Mouse (Mus musculus): ENCODE results near the gene Golt1a.
A peak's percentile ranks its signal among the peaks of the same experiment; 100 is the strongest.
"Not testable (repeated sequence)": the region's sequence is repeated elsewhere in the genome, so short reads cannot be mapped to it uniquely, and the experiment has no call there.

Golt1a gene

GRCm38 (mm10) chr1:133306842-133307241 lies 2.8 kb upstream of the Golt1a start:
- peak; percentile 63 for DNase-seq (ENCODE audit: low spot score)

GRCm38 (mm10) chr1:133307318-133307717 lies 2.3 kb upstream of the Golt1a start:
- no peak for DNase-seq (ENCODE audit: low spot score)

GRCm38 (mm10) chr1:133311240-133311639 lies 1.6 kb downstream of the Golt1a start:
- no peak for DNase-seq (ENCODE audit: low spot score)

- DNase-seq (ENCODE audit: low spot score), result no peak
Measured at GRCm38 (mm10) chr1:133311946-133312345, 2.3 kb downstream of the Golt1a start.

GRCm38 (mm10) chr1:133314364-133314763 lies 4.8 kb downstream of the Golt1a start:
- no peak for DNase-seq (ENCODE audit: low spot score)

GRCm38 (mm10) chr1:133315775-133316174 lies 6.2 kb downstream of the Golt1a start:
- DNase-seq (ENCODE audit: low spot score), result no peak

- DNase-seq (ENCODE audit: low spot score), result no peak
Measured at GRCm38 (mm10) chr1:133316577-133316976, 7.0 kb downstream of the Golt1a start.

- no peak for DNase-seq (ENCODE audit: low spot score)
Measured at GRCm38 (mm10) chr1:133317149-133317548, 7.5 kb downstream of the Golt1a start.

GRCm38 (mm10) chr1:133321267-133321925 lies 11.8 kb downstream of the Golt1a start, which contains the start of gene Kiss1:
TSS of gene Kiss1 (plus strand) at chr1:133321875.
- no peak for DNase-seq (ENCODE audit: low spot score)

- no peak for DNase-seq (ENCODE audit: low spot score)
Measured at GRCm38 (mm10) chr1:133323333-133323732, 13.7 kb downstream of the Golt1a start.

- DNase-seq (ENCODE audit: low spot score), result no peak
Measured at GRCm38 (mm10) chr1:133325951-133326350, 16.4 kb downstream of the Golt1a start.

GRCm38 (mm10) chr1:133327094-133327493 lies 17.5 kb downstream of the Golt1a start:
- no peak for DNase-seq (ENCODE audit: low spot score)

- DNase-seq (ENCODE audit: low spot score), result no peak
Measured at GRCm38 (mm10) chr1:133328299-133328795, 18.7 kb downstream of the Golt1a start.

- DNase-seq (ENCODE audit: low spot score), result peak; percentile 26
Measured at GRCm38 (mm10) chr1:133328896-133329637, 19.5 kb downstream of the Golt1a start.

- no peak for DNase-seq (ENCODE audit: low spot score)
Measured at GRCm38 (mm10) chr1:133329638-133329964, 20.0 kb downstream of the Golt1a start.

GRCm38 (mm10) chr1:133331142-133331541 lies 21.5 kb downstream of the Golt1a start:
- no peak for DNase-seq (ENCODE audit: low spot score)

- no peak for DNase-seq (ENCODE audit: low spot score)
Measured at GRCm38 (mm10) chr1:133332656-133333430, 23.2 kb downstream of the Golt1a start.

- no peak for DNase-seq (ENCODE audit: low spot score)
Measured at GRCm38 (mm10) chr1:133333937-133334336, 24.3 kb downstream of the Golt1a start.

- not testable (repeated sequence) for DNase-seq (ENCODE audit: low spot score)
Measured at GRCm38 (mm10) chr1:133340403-133340802, 30.8 kb downstream of the Golt1a start.

- DNase-seq (ENCODE audit: low spot score), result no peak
Measured at GRCm38 (mm10) chr1:133344357-133344756, 34.8 kb downstream of the Golt1a start.

GRCm38 (mm10) chr1:133346531-133346930 lies 36.9 kb downstream of the Golt1a start:
- no peak for DNase-seq (ENCODE audit: low spot score)

- DNase-seq (ENCODE audit: low spot score), result no peak
Measured at GRCm38 (mm10) chr1:133347226-133347625, 37.6 kb downstream of the Golt1a start.

All from testis, postnatal 14 days (tissue).